Mouse (Mus musculus) embryonic facial prominence, embryonic 13.5 days (tissue): ENCODE data around the gene Apbb2. TPM values are rescaled to one million over a fixed set of nuclear protein-coding genes. Genes with fewer than 3 reads are reported as not detected.

Experiments
- ATAC-seq: fragments of 200-750 bp; cut with Nextera tagmentation; 2 replicates; pipeline ENCODE4 v1.8.0; 2017; ENCODE audit warnings: low read depth; ENCODE audit not compliant: insufficient number of reproducible peaks, insufficient read depth, low FRiP score, low TSS enrichment
- H3K27ac ChIP-seq: fragments of 300-500 bp; sonication (generic); 2 replicates; pipeline ENCODE4 v1.5.1; 2015; ENCODE audit warnings: moderate library complexity, mild to moderate bottlenecking, inconsistent platforms
- H3K27me3 ChIP-seq: fragments of 300-500 bp; sonication (generic); 2 replicates; pipeline ENCODE4 v1.6.1; 2015; ENCODE audit warnings: mild to moderate bottlenecking, inconsistent platforms
- H3K36me3 ChIP-seq: fragments of 300-500 bp; sonication (generic); 2 replicates; pipeline ENCODE4 v1.6.1; 2015; ENCODE audit warnings: mild to moderate bottlenecking, inconsistent platforms
- H3K4me1 ChIP-seq: fragments of 300-500 bp; sonication (generic); 2 replicates; pipeline ENCODE4 v1.6.1; 2015; ENCODE audit warnings: inconsistent platforms
- H3K4me2 ChIP-seq: fragments of 300-500 bp; sonication (generic); 2 replicates; pipeline ENCODE4 v1.6.1; 2015; ENCODE audit warnings: moderate library complexity, mild to moderate bottlenecking, inconsistent platforms
- H3K4me3 ChIP-seq: fragments of 300-500 bp; sonication (generic); 2 replicates; pipeline ENCODE4 v1.5.1; 2015; ENCODE audit warnings: mild to moderate bottlenecking, inconsistent platforms
- H3K9ac ChIP-seq: fragments of 300-500 bp; sonication (generic); 2 replicates; pipeline ENCODE4 v1.6.1; 2015; ENCODE audit warnings: mild to moderate bottlenecking, inconsistent platforms
- H3K9me3 ChIP-seq: fragments of 300-500 bp; sonication (generic); 2 replicates; pipeline ENCODE4 v1.6.1; 2016; ENCODE audit warnings: inconsistent platforms
- WGBS: fragments of 180-500 bp; shearing (Covaris S2); methylation state at CpG from one replicate; pipeline ENCODE4 v1.1.7; 2015; ENCODE audit warnings: mixed read lengths; 5-methylcytosine and 5-hydroxymethylcytosine counted together
- polyA plus RNA-seq: library from polyadenylated mRNA; unstranded; fragments of >200 nt; fragmentation: Nextera tagmentation; extraction: Ambion mirVana; gene quantifications from 2 replicates; pipeline ENCODE4 v1.2.1, GENCODE M21; 2015

Apbb2 gene
- polyA plus RNA-seq, 1 experiment from 2014 or later = 74.1 TPM

DNA sequence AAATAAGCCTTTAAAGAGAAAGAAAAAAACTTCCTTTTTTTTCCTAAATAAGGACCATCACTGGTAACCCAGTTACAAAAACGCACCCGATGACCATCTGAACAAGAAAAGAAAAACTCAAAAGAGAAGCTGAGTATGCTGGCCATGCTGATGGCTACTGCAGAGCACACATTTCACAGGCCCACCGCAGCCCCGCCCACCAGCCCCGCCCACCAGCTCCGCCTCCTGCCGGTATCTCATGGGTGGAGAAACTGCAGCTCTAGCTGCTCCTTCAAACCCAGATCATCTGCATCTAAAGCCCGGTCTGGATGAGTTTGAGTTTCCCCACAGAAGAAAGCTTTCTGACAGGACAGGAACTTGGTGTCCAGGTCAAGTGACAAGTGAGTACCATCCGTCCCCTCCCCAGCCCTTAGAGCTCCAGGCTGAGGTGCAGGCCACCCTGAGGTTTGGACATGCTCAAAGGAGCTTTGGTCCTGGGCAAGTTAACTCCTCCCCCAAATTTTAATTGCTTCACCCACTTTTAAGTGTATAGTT, 16.2 kb downstream of the Apbb2 start:
- H3K9ac ChIP-seq = no peak overlapping the region
- H3K27ac ChIP-seq = no peak overlapping the region
- no peak overlapping the region for H3K4me2 ChIP-seq
- H3K27me3 ChIP-seq = no peaks in the 10 kb centered on the region
- H3K36me3 ChIP-seq = no peaks in the 10 kb centered on the region
- H3K4me1 ChIP-seq = peaks cover 37% of the 10 kb centered on the region
- no peaks in the 10 kb centered on the region for H3K9me3 ChIP-seq
- 26% methylated on average over 9 of the region's 9 CpGs for WGBS
- ATAC-seq = no peak
- no peak overlapping the region for H3K4me3 ChIP-seq

DNA sequence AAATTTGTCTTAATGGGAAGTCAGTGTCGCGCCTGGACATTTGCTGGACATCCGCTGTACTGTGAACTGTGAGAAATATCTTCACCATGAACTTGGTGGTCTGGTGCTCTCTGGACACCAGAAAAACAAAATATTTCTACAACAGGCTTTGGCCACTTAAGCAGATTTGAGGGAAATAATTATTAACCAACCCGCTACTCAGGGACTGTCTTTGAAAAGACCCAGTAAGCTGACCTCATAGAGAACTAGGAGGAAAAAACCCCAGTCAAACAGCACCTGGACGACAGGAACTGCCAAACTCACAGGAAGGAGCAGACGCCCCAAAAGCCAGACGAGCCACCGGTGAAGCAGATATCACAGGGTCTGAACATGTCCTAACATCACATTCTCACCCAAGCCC, 18.2 kb downstream of the Apbb2 start:
- no peak overlapping the region for H3K4me3 ChIP-seq
- peaks cover 44% of the 10 kb centered on the region for H3K4me1 ChIP-seq
- WGBS = 81% methylated on average over 8 of the region's 8 CpGs
- H3K9ac ChIP-seq = no peak overlapping the region
- ATAC-seq = no peak
- no peaks in the 10 kb centered on the region for H3K9me3 ChIP-seq
- no peaks in the 10 kb centered on the region for H3K27me3 ChIP-seq
- no peak overlapping the region for H3K27ac ChIP-seq
- H3K4me2 ChIP-seq = no peak overlapping the region
- H3K36me3 ChIP-seq = no peaks in the 10 kb centered on the region

DNA sequence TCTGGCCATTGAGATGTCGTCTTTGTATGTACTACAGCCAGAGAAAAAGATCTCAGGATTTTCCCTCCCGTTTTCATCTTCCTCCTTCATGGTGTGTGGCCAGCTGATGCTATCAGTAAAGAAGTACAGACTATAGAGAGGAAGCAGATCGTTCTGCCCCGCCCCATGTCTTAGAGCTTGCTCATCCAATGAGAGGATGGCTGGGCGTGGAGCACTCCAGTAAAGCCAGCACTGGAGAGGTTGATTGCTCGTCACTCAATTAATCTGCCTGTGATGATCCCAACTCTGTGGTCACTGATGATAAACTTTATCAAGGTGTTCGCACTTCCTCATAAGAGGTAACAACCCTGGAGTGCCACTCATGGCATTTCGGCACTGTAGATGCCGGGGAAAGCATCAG, 18.7 kb downstream of the Apbb2 start:
- H3K27me3 ChIP-seq = no peaks in the 10 kb centered on the region
- ATAC-seq = no peak
- no peak overlapping the region for H3K4me3 ChIP-seq
- H3K9ac ChIP-seq = no peak overlapping the region
- H3K36me3 ChIP-seq = no peaks in the 10 kb centered on the region
- H3K27ac ChIP-seq = no peak overlapping the region
- no peaks in the 10 kb centered on the region for H3K9me3 ChIP-seq
- H3K4me2 ChIP-seq = no peak overlapping the region
- H3K4me1 ChIP-seq = peaks cover 42% of the 10 kb centered on the region
- WGBS = 85% methylated on average over 9 of the region's 9 CpGs

DNA sequence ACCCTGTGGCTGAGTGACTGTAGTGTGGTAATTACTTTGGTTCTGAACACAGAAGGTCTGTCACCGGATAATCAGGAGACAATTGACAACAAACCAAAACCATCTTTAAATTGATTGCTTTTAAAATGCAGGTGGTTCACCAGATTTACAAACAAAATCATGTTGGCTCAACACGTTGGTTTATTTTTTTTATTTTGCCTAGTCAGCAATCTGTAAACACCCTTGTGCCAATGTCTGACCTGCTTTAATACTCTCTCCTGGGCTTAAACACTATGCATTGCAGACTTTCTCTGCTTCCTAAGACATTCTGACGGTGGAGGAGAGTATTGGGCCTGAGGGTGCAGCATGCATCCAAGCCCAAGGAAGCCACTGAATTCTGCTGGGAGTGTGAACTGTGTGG, 22.3 kb downstream of the Apbb2 start:
- no peaks in the 10 kb centered on the region for H3K27me3 ChIP-seq
- H3K27ac ChIP-seq = no peak overlapping the region
- no peaks in the 10 kb centered on the region for H3K36me3 ChIP-seq
- no peak overlapping the region for H3K9ac ChIP-seq
- H3K4me3 ChIP-seq = no peak overlapping the region
- H3K4me1 ChIP-seq = peaks cover 26% of the 10 kb centered on the region
- H3K4me2 ChIP-seq = no peak overlapping the region
- ATAC-seq = no peak
- no peaks in the 10 kb centered on the region for H3K9me3 ChIP-seq
- WGBS = 25% methylated on average over 3 of the region's 3 CpGs

DNA sequence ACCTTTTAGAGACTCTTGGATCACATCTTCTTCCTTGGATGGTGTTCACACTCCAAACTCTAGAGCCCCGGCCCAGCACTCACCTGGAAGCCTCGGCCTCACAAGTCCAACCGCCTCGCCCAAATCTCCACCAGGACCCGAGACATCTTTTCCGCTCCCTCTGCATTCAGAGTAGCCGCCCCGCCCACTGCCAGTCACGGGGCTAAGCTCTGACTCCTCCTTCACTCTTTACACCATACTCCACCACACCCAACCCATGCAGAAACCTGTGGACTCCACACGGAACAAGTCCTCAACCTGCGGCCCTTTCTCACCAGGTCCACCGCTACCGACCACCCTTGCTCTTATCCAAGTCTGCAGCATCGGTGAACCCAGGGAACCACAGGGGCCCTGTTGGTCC, 23.7 kb downstream of the Apbb2 start:
- Histone ChIP-seq H3K4me1 (peaks cover 26% of the 10 kb centered on the region), H3K9me3 (no peaks in the 10 kb centered on the region), H3K27me3 (no peaks in the 10 kb centered on the region), H3K4me2 (no peak overlapping the region), H3K9ac (no peak overlapping the region), H3K36me3 (no peaks in the 10 kb centered on the region), H3K27ac (no peak overlapping the region), H3K4me3 (no peak overlapping the region)
- WGBS = 85% methylated on average over 14 of the region's 14 CpGs
- no peak for ATAC-seq

DNA sequence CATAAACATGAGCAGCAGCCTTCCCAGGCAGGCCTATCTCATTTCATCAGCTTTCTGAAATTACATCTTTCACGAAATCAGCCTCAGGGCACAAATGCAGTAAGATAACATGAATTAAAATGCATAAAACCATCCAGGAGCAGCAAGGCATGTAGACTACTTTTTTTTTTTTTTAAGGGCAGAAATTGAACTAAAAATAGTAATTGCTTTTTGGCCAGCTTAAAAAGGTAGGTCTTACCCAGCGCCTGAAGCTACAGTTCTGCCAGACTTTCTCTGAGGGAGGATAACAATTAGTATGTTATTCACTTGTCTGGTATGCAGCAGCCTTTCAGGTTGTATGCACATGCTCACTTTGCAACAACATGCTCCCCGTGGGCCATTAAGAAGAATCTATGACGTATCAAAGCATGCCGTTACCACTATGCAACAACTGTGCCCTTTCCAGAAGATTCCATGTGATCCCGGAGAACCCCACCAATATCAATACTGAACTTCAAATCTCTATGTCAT, 32.3 kb downstream of the Apbb2 start:
- H3K27me3 ChIP-seq = no peaks in the 10 kb centered on the region
- peaks cover 54% of the 10 kb centered on the region for H3K4me1 ChIP-seq
- H3K9ac ChIP-seq = no peak overlapping the region
- H3K36me3 ChIP-seq = peaks cover 7% of the 10 kb centered on the region
- no peak overlapping the region for H3K4me2 ChIP-seq
- H3K9me3 ChIP-seq = 0 out of 2 replicates have a peak, but pooled peaks cover 6% of the 10 kb centered on the region
- H3K4me3 ChIP-seq = no peak overlapping the region
- ATAC-seq = no peak
- 46% methylated on average over 6 of the region's 6 CpGs for WGBS
- H3K27ac ChIP-seq = no peak overlapping the region

DNA sequence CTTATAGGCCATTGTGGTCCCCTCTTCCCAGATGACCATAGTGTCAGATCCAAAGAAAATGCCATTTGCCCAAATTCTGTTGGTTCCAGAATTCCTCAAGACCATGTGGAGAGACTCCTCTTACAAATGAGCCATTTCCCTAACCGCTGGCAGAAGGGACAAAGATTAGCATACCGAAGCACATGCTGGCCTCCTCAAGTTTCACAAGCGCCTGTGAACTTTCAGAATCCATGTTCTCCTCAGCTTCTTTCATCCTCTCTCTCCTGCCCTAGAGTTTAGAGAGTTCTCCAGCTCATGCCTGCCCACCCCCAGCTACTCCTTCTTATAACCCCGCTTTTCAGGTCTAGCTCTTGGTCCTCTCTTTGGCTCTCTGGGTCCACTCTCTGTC, 35.6 kb downstream of the Apbb2 start:
- no peaks in the 10 kb centered on the region for H3K36me3 ChIP-seq
- H3K27me3 ChIP-seq = no peaks in the 10 kb centered on the region
- no peak overlapping the region for H3K4me3 ChIP-seq
- peaks cover 59% of the 10 kb centered on the region for H3K4me1 ChIP-seq
- 0 out of 2 replicates have a peak overlapping the region, but pooled peaks have one; percentile 32 for H3K9ac ChIP-seq
- peak overlapping the region; percentile 11; the same call in 1 of the 2 replicates for H3K4me2 ChIP-seq
- ATAC-seq = no peak
- H3K27ac ChIP-seq = peak overlapping the region; percentile 68; the same call in 1 of the 2 replicates
- 38% methylated on average over 4 of the region's 4 CpGs for WGBS
- H3K9me3 ChIP-seq = no peaks in the 10 kb centered on the region

DNA sequence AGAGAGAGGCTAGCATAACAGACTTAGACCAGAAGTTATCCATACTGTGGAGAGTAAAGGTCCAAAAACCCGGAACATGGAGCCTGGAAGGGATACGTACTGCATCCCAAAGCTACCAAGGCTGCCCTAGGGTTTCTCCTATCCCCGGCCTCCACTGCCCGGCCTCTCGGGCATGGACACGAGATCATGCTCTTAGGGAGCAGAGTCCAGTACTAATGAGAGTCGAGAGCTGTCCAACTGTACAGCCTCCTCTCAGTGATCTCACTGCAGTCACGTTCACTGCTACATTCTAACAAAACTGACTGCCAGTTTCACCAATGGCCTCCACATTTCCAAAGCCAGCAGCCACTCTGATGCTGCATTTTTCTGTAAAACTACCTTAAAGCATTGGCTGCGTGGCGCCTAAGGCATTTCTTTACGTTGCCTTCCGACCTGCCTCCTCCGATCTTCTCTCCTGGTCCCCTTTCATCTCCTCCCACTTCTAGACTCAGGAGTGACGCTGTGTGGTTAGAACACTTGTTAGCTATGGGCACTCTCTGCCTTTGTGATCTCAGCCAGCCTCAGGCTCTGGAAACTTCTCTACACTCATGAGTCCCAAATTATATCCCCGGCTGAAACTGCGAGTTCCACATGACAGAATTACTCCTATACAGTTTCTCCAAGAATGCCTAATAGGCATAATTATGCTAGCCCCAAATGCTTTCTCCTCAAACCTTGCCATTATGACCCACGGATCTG, 36.1 kb downstream of the Apbb2 start:
- H3K4me2 ChIP-seq = 0 out of 2 replicates have a peak overlapping the region, but pooled peaks have one; percentile 11
- no peaks in the 10 kb centered on the region for H3K27me3 ChIP-seq
- 59% methylated on average over 17 of the region's 17 CpGs for WGBS
- no peak overlapping the region for H3K9ac ChIP-seq
- peak overlapping the region; percentile 68; the same call in 1 of the 2 replicates for H3K27ac ChIP-seq
- no peak for ATAC-seq
- H3K4me3 ChIP-seq = no peak overlapping the region
- H3K36me3 ChIP-seq = no peaks in the 10 kb centered on the region
- H3K4me1 ChIP-seq = peaks cover 59% of the 10 kb centered on the region
- no peaks in the 10 kb centered on the region for H3K9me3 ChIP-seq

DNA sequence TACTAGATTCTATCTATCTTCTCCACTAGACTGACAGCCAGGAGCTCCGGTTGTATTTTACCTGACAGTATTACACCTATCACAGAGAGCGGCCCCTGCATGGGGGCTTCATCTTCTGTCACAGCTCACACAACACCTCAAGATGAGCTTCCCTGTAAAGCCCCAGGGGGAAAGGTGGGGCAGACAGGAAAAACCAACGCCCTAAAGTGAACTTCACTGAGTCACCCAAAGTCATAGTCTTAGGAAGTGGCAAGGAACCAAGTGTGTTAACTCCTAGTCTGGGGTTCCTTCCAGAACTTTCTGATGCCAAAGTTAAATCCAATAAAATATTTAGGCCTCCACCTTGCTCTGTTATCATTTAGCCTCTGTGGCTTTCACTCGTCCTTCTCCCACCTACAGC, 39.5 kb downstream of the Apbb2 start:
- H3K9ac ChIP-seq = no peak overlapping the region
- no peaks in the 10 kb centered on the region for H3K27me3 ChIP-seq
- H3K4me3 ChIP-seq = no peak overlapping the region
- no peaks in the 10 kb centered on the region for H3K9me3 ChIP-seq
- peaks cover 45% of the 10 kb centered on the region for H3K4me1 ChIP-seq
- ATAC-seq = no peak
- 67% methylated on average over 4 of the region's 4 CpGs for WGBS
- H3K36me3 ChIP-seq = no peaks in the 10 kb centered on the region
- no peak overlapping the region for H3K27ac ChIP-seq
- H3K4me2 ChIP-seq = no peak overlapping the region

DNA sequence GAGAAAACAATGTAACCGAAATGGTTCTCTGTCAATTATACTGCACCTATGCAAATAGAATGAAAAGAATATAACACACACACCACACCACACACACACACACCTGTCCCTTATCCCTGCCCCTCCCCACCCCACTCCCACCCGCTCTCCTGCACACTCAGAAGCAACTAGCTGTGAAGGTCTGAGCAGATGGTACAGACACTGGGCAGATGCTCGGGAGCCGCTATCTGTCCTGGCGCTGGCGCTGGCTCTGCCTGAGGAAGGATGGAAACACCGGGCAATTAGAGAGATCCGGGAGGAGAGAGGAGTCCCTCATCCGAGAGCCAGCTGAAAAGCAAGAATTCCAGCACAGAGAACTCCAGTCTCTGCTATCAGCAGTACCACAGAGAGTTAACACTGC, 42.3 kb downstream of the Apbb2 start:
- ATAC-seq = no peak
- no peaks in the 10 kb centered on the region for H3K36me3 ChIP-seq
- no peaks in the 10 kb centered on the region for H3K27me3 ChIP-seq
- no peak overlapping the region for H3K27ac ChIP-seq
- H3K4me1 ChIP-seq = peaks cover 25% of the 10 kb centered on the region
- no peak overlapping the region for H3K9ac ChIP-seq
- WGBS = 53% methylated on average over 9 of the region's 9 CpGs
- H3K9me3 ChIP-seq = no peaks in the 10 kb centered on the region
- no peak overlapping the region for H3K4me2 ChIP-seq
- no peak overlapping the region for H3K4me3 ChIP-seq

DNA sequence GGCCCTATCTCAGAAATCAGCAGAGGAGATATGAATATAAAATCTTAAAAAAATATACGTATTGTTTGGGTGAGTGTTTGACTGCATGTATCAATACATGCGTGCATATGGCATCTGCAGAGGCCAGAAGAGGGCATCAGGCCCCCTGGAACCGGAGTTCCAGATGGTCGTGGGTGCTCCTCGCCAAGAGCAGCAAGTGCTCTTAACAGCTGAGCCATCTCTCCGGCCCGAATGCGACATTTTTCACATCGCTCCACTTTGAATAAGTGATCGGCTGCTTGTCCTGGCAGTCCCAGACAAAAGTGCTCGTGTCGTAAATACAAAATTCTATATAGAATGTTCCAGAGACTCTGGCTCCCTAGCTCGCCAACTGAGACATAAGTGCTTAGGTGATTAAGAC, 43.4 kb downstream of the Apbb2 start:
- WGBS = 87% methylated on average over 13 of the region's 13 CpGs
- no peaks in the 10 kb centered on the region for H3K36me3 ChIP-seq
- no peak overlapping the region for H3K27ac ChIP-seq
- no peaks in the 10 kb centered on the region for H3K27me3 ChIP-seq
- no peak overlapping the region for H3K4me3 ChIP-seq
- peaks cover 21% of the 10 kb centered on the region for H3K4me1 ChIP-seq
- no peaks in the 10 kb centered on the region for H3K9me3 ChIP-seq
- H3K9ac ChIP-seq = no peak overlapping the region
- ATAC-seq = no peak
- no peak overlapping the region for H3K4me2 ChIP-seq

DNA sequence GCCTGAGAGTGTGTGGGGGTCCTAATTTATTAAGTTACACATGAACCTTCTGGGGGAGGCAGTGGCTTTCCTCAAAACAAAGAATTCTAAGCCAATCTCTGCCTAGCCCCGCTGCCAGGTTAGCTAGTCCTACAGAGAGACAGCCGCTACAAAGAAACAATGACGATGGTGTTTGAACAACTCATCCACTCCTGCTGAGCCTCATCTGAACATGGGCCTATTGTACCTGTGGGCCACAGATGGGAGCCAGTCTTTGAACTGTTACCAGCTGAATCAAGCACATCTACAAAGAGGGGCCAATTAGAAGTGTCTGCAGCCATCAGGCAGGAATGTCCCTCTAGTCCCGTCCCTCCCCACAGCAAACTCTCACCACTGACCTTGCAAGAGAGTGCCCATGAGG, 45.3 kb downstream of the Apbb2 start:
- Histone ChIP-seq H3K9ac (no peak overlapping the region), H3K36me3 (no peaks in the 10 kb centered on the region), H3K27ac (no peak overlapping the region), H3K4me1 (peaks cover 28% of the 10 kb centered on the region), H3K9me3 (no peaks in the 10 kb centered on the region), H3K4me2 (no peak overlapping the region), H3K27me3 (no peaks in the 10 kb centered on the region), H3K4me3 (no peak overlapping the region)
- no peak for ATAC-seq
- WGBS = 43% methylated on average over 4 of the region's 4 CpGs
